Mouse (Mus musculus) regulatory T cell (primary cell): ENCODE measurements at regions not wholly inside any gene's neighbourhood (a gene's known extent, or its start where the extent isn't known, plus 50 kb on each side); places are given as distances from the start of the nearest gene placed in this dataset.

Source experiments
- in situ Hi-C: fragments of 300-600 bp; cut with MboI, MseI; formaldehyde crosslinking; loops from one replicate; pipeline ENCODE4 v1.15.1; 2025; ENCODE audit warnings: high pct_unique_total_duplicates

GRCm38 (mm10) chr13:110895349-110895748 lies 359.5 kb upstream of the Actbl2 start:
- in situ Hi-C loops: no loop called here

GRCm38 (mm10) chr13:110895900-110896299 lies 358.9 kb upstream of the Actbl2 start:
- in situ Hi-C loops: no loop called here

- in situ Hi-C loops: no loop called here
Observed at GRCm38 (mm10) chr13:110897621-110898020, 357.2 kb upstream of the Actbl2 start.

- in situ Hi-C loops: no loop called here
Observed at GRCm38 (mm10) chr13:110902994-110903644, 351.7 kb upstream of the Actbl2 start.

GRCm38 (mm10) chr13:110907319-110907955 lies 347.4 kb upstream of the Actbl2 start:
- in situ Hi-C loops: no loop called here

- in situ Hi-C loops: no loop called here
Observed at GRCm38 (mm10) chr13:110911866-110912265, 342.9 kb upstream of the Actbl2 start.

GRCm38 (mm10) chr13:110913177-110913576 lies 341.6 kb upstream of the Actbl2 start:
- in situ Hi-C loops: no loop called here

GRCm38 (mm10) chr13:110913687-110914086 lies 341.1 kb upstream of the Actbl2 start:
- in situ Hi-C loops: no loop called here

GRCm38 (mm10) chr13:110915161-110915560 lies 339.7 kb upstream of the Actbl2 start:
- in situ Hi-C loops: no loop called here

GRCm38 (mm10) chr13:110923936-110924335 lies 330.9 kb upstream of the Actbl2 start:
- in situ Hi-C loops: no loop called here

GRCm38 (mm10) chr13:110924897-110925296 lies 329.9 kb upstream of the Actbl2 start:
- in situ Hi-C loops: no loop called here

GRCm38 (mm10) chr13:110928143-110928542 lies 326.7 kb upstream of the Actbl2 start:
- in situ Hi-C loops: no loop called here

- in situ Hi-C loops: no loop called here
Observed at GRCm38 (mm10) chr13:110928894-110929293, 325.9 kb upstream of the Actbl2 start.

GRCm38 (mm10) chr13:110929579-110929978 lies 325.2 kb upstream of the Actbl2 start:
- in situ Hi-C loops: no loop called here

- in situ Hi-C loops: no loop called here
Observed at GRCm38 (mm10) chr13:110941587-110941986, 313.2 kb upstream of the Actbl2 start.

GRCm38 (mm10) chr13:110942986-110943644 lies 311.7 kb upstream of the Actbl2 start:
- in situ Hi-C loops: no loop called here

GRCm38 (mm10) chr13:110944061-110944460 lies 310.8 kb upstream of the Actbl2 start:
- in situ Hi-C loops: no loop called here

- in situ Hi-C loops: no loop called here
Observed at GRCm38 (mm10) chr13:110944683-110945082, 310.1 kb upstream of the Actbl2 start.

GRCm38 (mm10) chr13:110960212-110960611 lies 294.6 kb upstream of the Actbl2 start:
- in situ Hi-C loops: loop anchor here (10.0 kb wide), 1 partner anchor 455 kb away; no protein-coding TSS in a partner anchor

GRCm38 (mm10) chr13:110967109-110967508 lies 287.7 kb upstream of the Actbl2 start:
- in situ Hi-C loops: loop anchor here (5.0 to 10.0 kb wide), 2 partner anchors 448 to 570 kb away; partner anchors contain the start of gene Plk2

- in situ Hi-C loops: loop anchor here (5.0 to 10.0 kb wide), 2 partner anchors 447 to 571 kb away; partner anchors contain the start of gene Plk2
Observed at GRCm38 (mm10) chr13:110967626-110968506, 286.9 kb upstream of the Actbl2 start.
